Mouse (Mus musculus) heart, adult 8-10 months (tissue): Measurements from ENCODE around the gene Mpp2. TPM values are rescaled to one million over a fixed set of nuclear protein-coding genes. Genes with fewer than 3 reads are reported as not detected.
A peak's percentile ranks its signal among the peaks of the same experiment; 100 is the strongest.

Experiments used
- DNase-seq: peaks from one replicate; pipeline ENCODE4 v3.0.0; 2022; ENCODE audit warnings: low spot score
- total RNA-seq, 4 experiments: library from RNA; stranded (reverse); gene quantifications; 2 replicates each; pipeline ENCODE4 v1.2.4; 2022

Mpp2 gene
- total RNA-seq, 4 experiments from 2014 or later = 2.6 to 4.7 (median 4.3) TPM

GRCm38 (mm10) chr11:102072729-102073128 is 15.6 kb downstream of the Mpp2 start:
- DNase-seq = no peak

- no peak for DNase-seq
Measured at GRCm38 (mm10) chr11:102070426-102070825, 17.9 kb downstream of the Mpp2 start.

DNA sequence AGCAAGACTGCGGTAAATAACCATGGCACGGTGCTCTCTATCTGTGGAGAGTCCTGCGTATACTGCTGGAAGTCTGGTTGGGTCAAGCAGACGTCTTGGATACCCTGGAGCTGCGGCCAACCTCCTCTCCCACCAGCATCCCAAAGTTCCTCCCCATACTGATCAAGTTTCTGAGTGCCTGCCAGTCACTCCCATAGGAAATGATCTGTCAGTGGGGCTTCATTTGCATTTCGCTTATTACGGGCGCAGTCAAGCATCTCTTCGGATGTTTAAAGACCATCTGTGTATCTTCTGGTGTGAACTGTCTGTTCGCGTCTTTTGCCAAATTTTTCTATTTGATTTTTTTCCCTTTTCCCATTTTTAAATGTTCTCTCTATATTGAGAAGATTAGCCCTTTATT is 18.7 kb downstream of the Mpp2 start:
- DNase-seq = no peak

DNA sequence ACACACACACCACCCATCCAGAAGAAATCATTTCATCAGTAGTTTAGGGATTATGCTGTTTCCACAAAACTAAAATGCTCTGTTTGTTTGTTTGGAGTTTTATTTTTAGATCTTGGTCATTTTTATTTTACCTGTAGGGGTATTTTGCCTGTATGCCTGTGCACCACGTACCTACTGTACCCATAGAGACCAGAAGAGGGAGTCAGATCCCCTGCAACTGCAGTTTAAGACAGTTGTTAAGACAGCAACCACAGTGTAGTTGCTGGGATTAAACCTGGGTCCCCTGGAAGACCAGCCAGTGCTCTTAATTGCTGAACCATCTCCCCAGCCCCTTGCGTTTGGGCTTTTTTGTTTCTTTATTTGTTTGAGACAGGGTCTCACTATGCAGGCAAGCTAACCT is 19.3 kb downstream of the Mpp2 start:
- no peak for DNase-seq

GRCm38 (mm10) chr11:102063076-102063475 is 25.2 kb downstream of the Mpp2 start:
- DNase-seq = no peak

DNA sequence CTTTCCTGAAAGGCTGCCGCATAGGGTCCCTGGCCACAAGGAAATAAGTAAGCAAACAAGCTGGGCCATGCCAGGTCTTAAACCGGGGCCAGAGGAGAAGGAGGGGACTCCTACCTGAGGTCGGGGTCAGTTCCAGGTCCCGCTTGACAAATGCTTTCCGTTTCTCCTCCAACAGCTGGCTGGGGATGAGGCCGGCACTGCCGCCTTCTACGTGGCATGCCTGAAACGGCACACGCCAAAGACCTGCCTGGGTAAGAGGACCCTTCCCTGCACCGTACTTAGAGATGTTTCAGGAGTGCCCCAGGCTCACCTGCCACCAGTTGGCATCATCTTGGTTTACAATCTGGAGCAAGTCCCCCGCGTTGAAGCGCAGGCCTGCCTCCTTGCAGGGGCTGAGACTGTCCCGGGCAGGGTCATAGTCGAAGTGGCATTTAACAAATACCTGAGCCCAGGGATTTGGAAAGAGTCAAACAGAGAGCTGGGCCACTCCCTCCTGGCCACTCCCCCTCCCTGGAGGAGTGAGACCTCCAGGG is 26.3 kb downstream of the Mpp2 start:
- DNase-seq = no peak

GRCm38 (mm10) chr11:102061236-102061940 is 26.9 kb downstream of the Mpp2 start:
- peak; percentile 83 for DNase-seq

GRCm38 (mm10) chr11:102053847-102054246 is 34.5 kb downstream of the Mpp2 start:
- DNase-seq = no peak

DNA sequence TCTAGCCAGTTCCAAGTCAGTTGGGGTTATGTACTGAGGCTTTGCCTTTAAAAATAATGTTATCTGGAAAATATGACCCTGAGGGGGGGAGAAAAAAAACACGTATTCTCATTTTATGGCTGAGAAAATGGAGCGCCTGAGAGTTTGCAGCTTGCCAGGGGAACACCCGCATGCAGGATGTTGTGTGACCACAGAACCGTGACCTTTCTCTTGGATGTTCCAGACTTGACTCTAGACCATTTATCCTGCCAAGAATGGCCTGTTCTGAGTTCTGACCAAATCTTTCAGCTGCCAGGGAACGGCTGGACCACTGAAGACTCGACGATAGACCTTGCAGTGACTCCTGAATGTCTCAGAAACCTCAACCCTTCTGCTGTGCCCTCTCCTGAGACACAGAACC is 35.1 kb downstream of the Mpp2 start:
- peak; percentile 79 for DNase-seq

DNA sequence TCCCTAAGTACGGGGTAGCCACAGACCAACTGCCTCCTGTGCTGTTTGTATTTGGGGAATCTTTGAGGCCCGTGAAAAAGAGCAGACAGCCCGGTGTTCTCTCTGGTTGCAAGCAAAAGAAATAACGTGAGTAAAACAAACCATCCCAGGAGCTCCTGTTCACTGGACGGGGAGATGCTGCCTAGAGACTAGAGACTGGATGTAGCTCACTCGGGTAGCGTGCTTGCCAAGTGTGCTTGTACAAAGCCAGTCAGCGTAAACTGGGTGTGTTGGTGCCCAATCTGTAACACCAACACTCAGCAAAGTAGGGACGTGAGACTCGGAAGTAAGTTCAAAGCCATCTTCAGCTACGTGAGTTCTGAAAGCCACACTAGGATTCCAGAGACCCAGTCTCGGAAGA is 35.6 kb downstream of the Mpp2 start:
- no peak for DNase-seq

- DNase-seq = peak; percentile 75
Measured at GRCm38 (mm10) chr11:102051954-102052353, 36.4 kb downstream of the Mpp2 start.

DNA sequence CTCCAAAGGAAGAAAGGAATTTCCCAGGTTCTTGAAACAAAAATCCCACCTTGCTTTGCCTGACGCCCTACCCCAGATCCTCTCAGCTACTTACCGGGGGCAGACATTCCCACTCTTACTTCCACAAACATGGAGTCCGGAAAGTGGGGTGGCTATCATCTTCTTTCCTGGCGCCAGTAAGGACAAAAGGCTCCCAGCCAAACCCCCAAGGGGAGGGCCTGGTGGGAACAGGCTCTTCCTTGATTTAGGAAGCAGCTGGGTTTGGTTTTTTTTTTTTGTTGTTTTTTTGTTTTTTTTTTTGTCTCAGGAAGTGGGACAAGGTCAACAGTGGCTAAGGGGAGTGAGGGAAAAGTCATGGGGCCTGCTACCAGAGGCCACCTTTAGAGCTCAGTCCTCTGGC is 36.8 kb downstream of the Mpp2 start:
- peak; percentile 88 for DNase-seq

DNA sequence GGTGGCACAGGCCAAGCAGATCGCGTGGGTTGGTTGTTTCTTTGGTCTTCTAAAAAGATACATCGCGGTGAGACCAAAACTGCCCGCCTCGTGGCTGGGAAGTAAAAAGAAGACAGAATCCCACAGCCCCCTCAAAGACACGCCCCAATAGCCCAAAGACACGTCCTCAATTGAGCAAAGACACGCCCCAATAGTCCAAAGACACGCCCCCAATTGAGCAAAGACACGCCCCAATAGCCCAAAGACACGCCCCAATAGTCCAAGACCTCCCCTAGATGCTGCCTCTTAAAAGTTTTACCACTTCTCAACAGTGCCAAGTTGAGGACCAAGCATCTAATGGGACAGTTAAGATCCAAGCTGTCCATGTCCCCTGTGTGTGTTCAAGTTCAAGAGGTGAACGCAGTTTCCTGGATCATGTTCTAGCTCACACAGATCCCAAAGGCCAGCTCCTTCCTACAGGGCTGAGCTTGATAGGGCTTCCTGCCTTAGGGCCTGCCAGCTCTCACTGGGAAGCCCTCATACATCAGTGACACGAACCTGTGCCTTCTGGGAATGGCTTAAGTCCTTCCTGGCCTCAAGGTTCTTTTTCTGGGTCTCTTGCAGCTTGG is 38.3 kb downstream of the Mpp2 start:
- DNase-seq = peak; percentile 68

- DNase-seq = no peak
Measured at GRCm38 (mm10) chr11:102046607-102047006, 41.7 kb downstream of the Mpp2 start.

DNA sequence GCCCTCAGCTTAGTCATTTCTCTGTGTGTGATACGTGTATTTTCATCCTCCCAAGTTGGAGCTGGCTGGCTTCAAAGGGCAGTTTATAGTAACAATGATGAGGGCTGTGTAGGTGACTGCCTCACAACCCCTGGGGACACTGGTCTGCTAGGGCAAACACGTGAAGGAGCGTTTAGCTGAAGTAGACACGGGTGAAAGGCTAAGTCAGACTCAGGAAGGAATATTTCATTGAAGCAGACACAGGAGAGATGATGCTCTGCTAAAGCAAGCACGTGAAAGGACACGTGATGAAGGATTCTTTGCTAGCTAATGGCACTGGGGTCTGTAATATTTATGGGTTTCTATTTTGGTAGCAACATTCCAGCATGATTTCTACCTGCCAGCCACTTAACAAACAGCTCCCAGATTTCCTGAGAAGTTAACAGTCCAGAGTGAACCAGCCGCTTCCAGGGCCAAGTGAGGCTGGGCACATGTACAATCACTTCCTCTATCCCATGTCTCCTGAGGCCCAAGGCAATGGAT is 43.6 kb downstream of the Mpp2 start:
- DNase-seq = no peak

GRCm38 (mm10) chr11:102043381-102043780 is 44.9 kb downstream of the Mpp2 start:
- DNase-seq = no peak

DNA sequence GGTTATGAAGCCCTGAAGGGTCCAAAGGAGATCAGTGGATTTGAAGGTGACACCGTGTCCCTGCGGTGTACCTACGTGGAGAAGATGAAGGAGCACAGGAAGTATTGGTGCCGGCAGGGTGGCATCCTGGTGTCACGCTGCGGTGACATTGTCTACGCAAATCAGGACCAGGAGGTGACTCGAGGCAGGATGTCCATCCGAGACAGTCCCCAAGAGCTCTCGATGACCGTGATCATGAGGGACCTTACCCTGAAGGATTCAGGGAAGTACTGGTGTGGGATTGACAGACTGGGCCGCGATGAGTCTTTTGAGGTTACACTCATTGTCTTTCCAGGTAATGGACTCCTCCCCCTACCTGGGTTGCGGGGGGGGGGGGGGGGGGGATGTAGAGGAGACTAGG is 45.3 kb downstream of the Mpp2 start:
- no peak for DNase-seq

- no peak for DNase-seq
Measured at GRCm38 (mm10) chr11:102041350-102041949, 46.9 kb downstream of the Mpp2 start, which contains the start of gene Cd300lg. Cd300lg (plus strand) TSS chr11:102041509.

DNA sequence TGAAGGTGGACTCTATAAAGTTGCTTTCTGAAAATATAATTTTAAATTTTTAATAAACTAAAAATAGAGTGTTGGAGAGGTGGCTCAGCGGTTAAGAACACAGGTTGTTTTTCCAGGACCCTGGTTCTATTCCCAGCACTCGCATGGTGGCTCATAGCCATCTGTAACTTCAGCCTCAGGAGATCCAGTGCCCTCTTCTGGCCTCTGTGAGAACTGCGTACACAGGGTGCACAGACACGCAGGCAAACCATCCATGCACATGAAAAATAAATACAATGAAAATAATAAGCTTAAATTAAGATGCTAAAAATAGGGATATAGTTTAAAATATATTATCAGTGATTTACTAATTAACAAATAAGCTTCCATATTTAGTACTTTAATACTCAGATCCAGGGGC is 47.7 kb downstream of the Mpp2 start:
- DNase-seq = no peak

- DNase-seq = peak; percentile 92
Measured at GRCm38 (mm10) chr11:102040138-102040524, 48.2 kb downstream of the Mpp2 start.

GRCm38 (mm10) chr11:102039487-102040137 is 48.7 kb downstream of the Mpp2 start:
- DNase-seq = no peak

GRCm38 (mm10) chr11:102037789-102038188 is 50.5 kb downstream of the Mpp2 start:
- no peak for DNase-seq
